Mouse (Mus musculus) thymus, adult 2 months (tissue): Measurements from ENCODE around the gene Prom2. TPM values are rescaled to one million over a fixed set of nuclear protein-coding genes. Genes with fewer than 3 reads are reported as not detected.

Experiments
- DNase-seq: peaks from one replicate; pipeline ENCODE4 v3.0.0; 2021
- H3K27ac ChIP-seq: fragments of 200-500 bp; 2 replicates; pipeline ENCODE4 v1.5.1; 2012; ENCODE audit warnings: low read length, control low read depth; ENCODE audit not compliant: control insufficient read depth, insufficient read depth
- H3K27me3 ChIP-seq: fragments of 200-500 bp; 2 replicates; pipeline ENCODE4 v1.6.1; 2012; ENCODE audit warnings: mild to moderate bottlenecking, low read length, moderate library complexity, mixed read lengths; ENCODE audit not compliant: control insufficient read depth, insufficient read depth
- H3K36me3 ChIP-seq: fragments of 200-500 bp; 2 replicates; pipeline ENCODE4 v1.6.1; 2012; ENCODE audit warnings: mild to moderate bottlenecking, low read length, moderate library complexity; ENCODE audit not compliant: control insufficient read depth, insufficient read depth
- H3K4me1 ChIP-seq: fragments of 200-500 bp; replicated peaks from 2 replicates; pipeline ENCODE4 v1.6.1; 2012; ENCODE audit warnings: low read length; ENCODE audit not compliant: control insufficient read depth, insufficient read depth
- H3K4me3 ChIP-seq: fragments of 200-500 bp; 2 replicates; pipeline ENCODE4 v1.5.1; 2012; ENCODE audit warnings: mild to moderate bottlenecking, low read length, control low read depth, moderate library complexity; ENCODE audit not compliant: control insufficient read depth, insufficient read depth
- CTCF ChIP-seq: fragments of 200-500 bp; IDR thresholded peaks from 2 replicates; pipeline ENCODE4 v1.5.1; 2012; ENCODE audit warnings: mild to moderate bottlenecking, control low read depth, low read length, moderate library complexity, borderline replicate concordance; ENCODE audit not compliant: control insufficient read depth, poor library complexity, insufficient read depth; ENCODE audit errors: extremely low read depth
- POLR2A ChIP-seq: fragments of 200-500 bp; IDR thresholded peaks from 2 replicates; pipeline ENCODE4 v1.6.1; 2012; ENCODE audit warnings: mild to moderate bottlenecking, low read length, control low read depth, moderate library complexity; ENCODE audit not compliant: control insufficient read depth, poor library complexity, insufficient read depth; ENCODE audit errors: extremely low read depth
- WGBS: fragments of 180-500 bp; shearing (Covaris S2); methylation state at CpG from one replicate; pipeline ENCODE4 v1.1.7; 2018; 5-methylcytosine and 5-hydroxymethylcytosine counted together
- polyA plus RNA-seq: library from polyadenylated mRNA; depleted of rRNA; stranded (reverse); fragments of >200 nt; gene quantifications from 2 replicates; pipeline ENCODE4 v1.2.3, GENCODE M21; 2012

The Prom2 gene
- polyA plus RNA-seq, 1 experiment = 5.5 TPM

DNA sequence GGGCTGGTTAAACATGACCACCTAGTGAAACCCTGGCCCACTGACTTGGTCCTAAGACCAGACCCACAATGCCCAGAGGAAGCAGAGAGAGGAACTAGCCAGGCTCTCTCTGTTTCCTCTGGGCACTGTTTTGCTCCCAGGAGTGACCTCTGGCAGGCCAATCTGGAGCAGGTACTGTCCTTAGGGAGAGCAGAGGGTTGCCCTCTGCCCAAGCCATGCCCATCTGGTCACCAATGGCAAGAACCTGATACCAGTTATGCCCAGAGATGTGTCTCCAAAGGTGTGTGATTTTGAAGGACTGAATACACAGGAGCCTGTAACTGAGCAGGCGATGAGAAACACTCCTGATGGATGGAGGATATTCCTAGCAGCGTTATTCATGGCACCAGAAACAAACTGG, 430 bp upstream of the Prom2 start:
- no peak for TF ChIP-seq CTCF
- TF ChIP-seq POLR2A = no peak
- DNase-seq = no peak
- no peaks in the 10 kb centered on the region for H3K4me1 ChIP-seq
- no peaks in the 10 kb centered on the region for H3K36me3 ChIP-seq
- no peaks in the 10 kb centered on the region; the same call in 1 of the 2 replicates for H3K27me3 ChIP-seq
- H3K27ac ChIP-seq = no peak overlapping the region
- H3K4me3 ChIP-seq = no peak overlapping the region
- 96% methylated on average over 2 of the region's 2 CpGs for WGBS

DNA sequence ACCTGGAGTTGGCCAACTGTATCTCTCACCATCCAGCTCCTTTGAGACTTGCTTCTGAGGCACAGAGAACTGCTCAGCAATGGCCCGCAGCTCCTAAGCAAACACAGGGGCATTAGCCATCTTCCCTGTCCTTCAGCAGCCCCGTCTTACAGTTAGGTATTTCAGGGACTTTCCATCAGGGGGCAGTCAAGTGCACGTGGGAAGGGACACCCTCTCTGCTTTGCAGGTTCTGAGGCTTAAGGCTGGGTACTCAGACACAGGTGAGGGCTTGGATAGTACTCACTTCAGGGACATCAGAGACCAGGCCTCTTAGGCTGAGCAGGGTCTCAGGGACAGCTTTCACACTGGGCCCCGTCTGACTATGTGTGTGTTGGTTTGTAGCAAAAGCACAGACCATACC, 1.8 kb downstream of the Prom2 start:
- no peaks in the 10 kb centered on the region for H3K36me3 ChIP-seq
- H3K27ac ChIP-seq = no peak overlapping the region
- no peaks in the 10 kb centered on the region; the same call in 1 of the 2 replicates for H3K27me3 ChIP-seq
- peak; percentile 24 for DNase-seq
- no peak for TF ChIP-seq CTCF
- no peak for TF ChIP-seq POLR2A
- H3K4me3 ChIP-seq = no peak overlapping the region
- no peaks in the 10 kb centered on the region for H3K4me1 ChIP-seq
- WGBS = 53% methylated on average over 4 of the region's 4 CpGs

- H3K36me3 ChIP-seq = no peaks in the 10 kb centered on the region
- no peak for TF ChIP-seq POLR2A
- TF ChIP-seq CTCF = no peak
- no peak overlapping the region for H3K4me3 ChIP-seq
- no peaks in the 10 kb centered on the region; the same call in 1 of the 2 replicates for H3K27me3 ChIP-seq
- no peak overlapping the region for H3K27ac ChIP-seq
- H3K4me1 ChIP-seq = no peaks in the 10 kb centered on the region
- 86% methylated on average over 3 of the region's 3 CpGs for WGBS
- DNase-seq = no peak
These were observed 3.7 kb downstream of the Prom2 start for GRCm38 (mm10) chr2:127537548-127537947.

- DNase-seq = no peak
- Histone ChIP-seq H3K4me3 (no peak overlapping the region), H3K27me3 (no peaks in the 10 kb centered on the region), H3K36me3 (no peaks in the 10 kb centered on the region), H3K4me1 (no peaks in the 10 kb centered on the region), H3K27ac (no peak overlapping the region)
- TF ChIP-seq POLR2A (no peak), CTCF (no peak)
- WGBS = 83% methylated on average over 9 of the region's 9 CpGs
These were observed 5.9 kb downstream of the Prom2 start for GRCm38 (mm10) chr2:127535363-127535762.

DNA sequence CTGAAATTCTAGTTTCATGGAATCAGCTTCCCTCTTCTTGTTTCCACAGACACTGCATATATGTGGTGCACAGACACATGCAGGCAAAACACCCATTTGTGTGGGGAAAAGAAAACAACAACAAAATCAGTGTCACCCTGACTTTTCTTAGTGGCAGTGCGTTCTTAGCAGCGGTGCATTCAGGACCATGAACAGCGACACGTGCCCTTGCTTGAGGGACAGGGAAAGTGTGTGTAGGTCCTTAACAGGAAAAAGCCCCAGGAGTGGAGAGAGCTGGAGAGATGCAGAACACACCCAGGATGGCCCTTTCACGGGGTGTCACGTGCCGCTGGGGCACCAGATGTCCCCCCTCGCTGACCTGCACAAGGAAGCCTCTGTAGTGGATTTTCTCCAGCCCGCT, 8.9 kb downstream of the Prom2 start:
- Histone ChIP-seq H3K27ac (no peak overlapping the region), H3K27me3 (no peaks in the 10 kb centered on the region), H3K4me3 (no peak overlapping the region), H3K36me3 (no peaks in the 10 kb centered on the region), H3K4me1 (no peaks in the 10 kb centered on the region)
- DNase-seq = no peak
- TF ChIP-seq POLR2A = no peak
- TF ChIP-seq CTCF = no peak
- WGBS = 15% methylated on average over 9 of the region's 9 CpGs

- Histone ChIP-seq H3K4me3 (no peak overlapping the region), H3K36me3 (no peaks in the 10 kb centered on the region), H3K27me3 (no peaks in the 10 kb centered on the region), H3K4me1 (no peaks in the 10 kb centered on the region), H3K27ac (no peak overlapping the region)
- TF ChIP-seq CTCF (no peak), POLR2A (no peak)
- 96% methylated on average over 2 of the region's 2 CpGs for WGBS
- no peak for DNase-seq
These were observed 9.7 kb downstream of the Prom2 start for GRCm38 (mm10) chr2:127531592-127531991.

GRCm38 (mm10) chr2:127530418-127530817, 10.8 kb downstream of the Prom2 start:
- TF ChIP-seq POLR2A = no peak
- H3K27ac ChIP-seq = no peak overlapping the region
- no peaks in the 10 kb centered on the region for H3K4me1 ChIP-seq
- no peaks in the 10 kb centered on the region for H3K36me3 ChIP-seq
- no peaks in the 10 kb centered on the region for H3K27me3 ChIP-seq
- H3K4me3 ChIP-seq = no peak overlapping the region
- no peak for DNase-seq
- WGBS = 84% methylated on average over 3 of the region's 3 CpGs
